Mouse (Mus musculus) lung, postnatal 14 days (tissue): ENCODE measurements around the gene Ric8a.
A peak's percentile ranks its signal among the peaks of the same experiment; 100 is the strongest.
"Not testable (repeated sequence)": the region's sequence is repeated elsewhere in the genome, so short reads cannot be mapped to it uniquely, and the experiment has no call there.

Source experiments
- DNase-seq: peaks from one replicate; pipeline ENCODE4 v3.0.0; 2021

The Ric8a gene

DNA sequence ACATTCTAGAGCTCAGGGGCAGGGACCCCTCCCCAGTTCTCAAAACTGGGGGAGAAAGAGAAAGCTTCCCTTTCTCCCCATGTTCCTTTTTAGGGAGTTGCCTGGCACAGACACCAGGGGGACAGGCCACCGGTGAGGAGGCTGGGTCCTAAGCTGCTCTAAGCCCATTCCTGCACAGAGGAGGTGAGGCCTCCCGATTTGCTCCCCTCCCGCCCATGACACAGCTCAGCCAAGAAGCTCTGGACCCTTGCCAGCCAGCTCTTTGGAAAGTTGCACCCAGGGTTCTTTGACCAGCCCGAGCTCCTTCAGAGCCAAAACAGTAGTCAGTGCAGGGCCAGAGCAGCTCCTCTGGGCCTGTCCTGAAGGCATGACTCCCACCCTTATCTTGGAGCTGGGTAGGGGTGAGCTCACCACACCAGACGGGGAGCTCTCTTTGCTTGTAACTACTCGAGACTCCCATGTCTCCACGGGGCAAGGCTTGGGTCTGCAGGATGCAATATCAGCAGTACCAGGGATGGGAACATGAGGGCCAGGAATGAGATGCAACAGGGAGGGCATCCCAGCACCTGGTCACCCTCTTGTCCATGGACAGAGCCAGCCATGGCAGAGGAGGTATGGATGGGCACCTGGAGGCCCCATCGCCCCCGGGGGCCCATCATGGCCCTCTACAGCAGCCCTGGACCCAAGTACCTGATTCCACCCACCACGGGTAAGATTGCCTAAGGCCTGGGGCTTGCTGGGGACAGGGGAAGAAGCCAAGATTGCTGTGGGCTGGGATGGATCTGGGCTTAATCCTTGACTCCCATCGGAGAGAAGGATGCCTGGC is 8.8 kb upstream of the Ric8a start, which contains the start of gene Odf3:
Gene Odf3, plus strand, starts transcription at position 51 of the 826 bp plus-strand sequence.
- DNase-seq = peak; percentile 46

DNA sequence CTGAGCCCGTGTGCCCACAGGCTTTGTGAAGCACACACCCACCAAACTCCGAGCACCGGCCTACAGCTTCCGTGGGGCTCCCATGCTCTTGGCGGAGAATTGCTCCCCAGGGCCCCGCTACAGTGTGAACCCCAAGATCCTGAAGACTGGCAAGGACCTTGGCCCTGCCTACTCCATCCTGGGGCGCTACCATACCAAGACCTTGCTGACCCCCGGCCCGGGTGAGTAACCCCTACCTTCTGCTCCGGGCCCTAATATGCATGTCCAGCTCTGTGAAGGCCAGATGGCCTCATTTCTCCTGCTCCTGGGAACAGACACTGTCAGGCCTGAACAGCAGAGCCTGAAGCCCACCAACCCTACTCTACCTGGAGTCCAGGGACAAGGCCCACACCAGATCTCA is 8.2 kb upstream of the Ric8a start:
- DNase-seq = no peak

DNA sequence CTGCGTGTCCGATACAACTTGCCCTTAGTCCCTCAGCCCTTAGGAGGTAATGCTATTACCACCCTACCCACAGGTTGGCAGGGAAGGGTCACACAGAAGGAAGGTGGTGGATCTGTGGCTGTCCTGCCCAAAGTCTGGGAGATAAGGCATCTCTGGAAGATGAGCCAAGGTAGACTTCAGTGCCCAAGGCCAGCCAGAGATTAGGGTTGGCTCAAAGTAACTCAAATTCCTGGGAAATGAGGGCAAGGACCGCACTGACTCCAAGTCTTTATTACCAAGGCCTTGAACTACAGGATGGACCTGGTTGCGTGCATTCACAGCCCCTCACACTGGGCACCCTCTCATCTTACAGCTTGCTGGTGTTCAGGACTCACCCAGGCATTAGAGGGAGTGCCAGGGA is 4.8 kb upstream of the Ric8a start:
- DNase-seq = no peak

DNA sequence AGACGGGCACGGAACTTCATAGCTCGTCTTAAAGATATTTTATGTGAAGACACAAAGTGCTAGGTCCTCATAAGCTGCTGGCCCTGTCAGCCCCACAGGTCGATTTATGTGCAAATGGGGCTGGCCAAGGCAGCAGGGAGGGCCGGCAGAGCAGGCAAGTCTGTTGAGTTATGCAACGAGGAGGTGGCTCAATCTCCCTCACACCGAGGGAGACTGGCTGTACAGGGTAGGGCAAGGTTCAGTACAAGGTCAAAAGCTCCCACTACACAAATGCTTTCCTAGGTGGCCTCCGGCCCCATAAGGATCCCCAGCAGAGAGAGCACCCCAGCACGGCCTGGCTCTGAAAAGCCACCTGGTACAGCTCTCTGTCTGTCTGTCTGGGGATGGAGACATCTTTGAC is 3.4 kb upstream of the Ric8a start:
- no peak for DNase-seq

DNA sequence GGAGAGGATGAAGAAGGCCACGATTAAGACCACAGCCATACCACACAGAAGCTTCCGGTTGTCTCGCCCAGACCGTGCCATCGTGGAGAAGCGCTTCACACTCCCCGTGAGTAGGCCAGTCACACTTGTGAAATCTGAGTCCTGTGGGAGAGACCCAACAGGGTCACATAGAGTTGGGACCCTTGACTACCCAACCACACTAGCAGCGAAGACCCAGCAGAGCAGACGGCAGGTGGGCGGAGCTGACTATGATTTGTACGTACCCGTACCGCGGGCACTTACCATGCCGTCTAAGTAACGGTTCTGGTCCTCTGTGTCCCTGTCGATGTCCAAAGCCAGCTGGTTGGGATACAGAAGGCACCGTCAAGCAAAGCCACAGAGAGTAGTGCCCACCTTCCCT is 2.3 kb upstream of the Ric8a start:
- no peak for DNase-seq

DNA sequence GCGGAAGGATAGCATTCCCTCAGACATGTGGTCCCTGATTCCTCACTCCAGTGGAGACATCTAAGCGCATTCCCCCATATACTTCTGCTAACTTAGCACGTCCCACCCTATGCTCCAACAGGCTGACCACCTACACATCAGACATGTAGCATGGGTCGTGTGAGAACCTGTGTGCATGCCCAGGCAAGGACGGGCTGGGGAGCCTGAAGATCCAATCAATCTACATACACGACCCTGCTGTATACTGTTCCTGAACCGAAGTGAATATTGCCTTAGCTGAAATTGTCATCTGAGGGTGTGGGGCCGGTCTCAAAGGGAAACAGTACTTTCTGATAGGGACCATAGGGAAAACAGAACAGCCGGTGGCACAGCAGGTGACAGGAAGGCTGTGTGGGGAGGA is 1.6 kb upstream of the Ric8a start:
- no peak for DNase-seq

GRCm38 (mm10) chr7:140855860-140856784 is 635 bp upstream of the Ric8a start, which contains the start of gene Gm45785:
Gm45785 (minus strand) TSS chr7:140856331.
- DNase-seq = peak; percentile 83

DNA sequence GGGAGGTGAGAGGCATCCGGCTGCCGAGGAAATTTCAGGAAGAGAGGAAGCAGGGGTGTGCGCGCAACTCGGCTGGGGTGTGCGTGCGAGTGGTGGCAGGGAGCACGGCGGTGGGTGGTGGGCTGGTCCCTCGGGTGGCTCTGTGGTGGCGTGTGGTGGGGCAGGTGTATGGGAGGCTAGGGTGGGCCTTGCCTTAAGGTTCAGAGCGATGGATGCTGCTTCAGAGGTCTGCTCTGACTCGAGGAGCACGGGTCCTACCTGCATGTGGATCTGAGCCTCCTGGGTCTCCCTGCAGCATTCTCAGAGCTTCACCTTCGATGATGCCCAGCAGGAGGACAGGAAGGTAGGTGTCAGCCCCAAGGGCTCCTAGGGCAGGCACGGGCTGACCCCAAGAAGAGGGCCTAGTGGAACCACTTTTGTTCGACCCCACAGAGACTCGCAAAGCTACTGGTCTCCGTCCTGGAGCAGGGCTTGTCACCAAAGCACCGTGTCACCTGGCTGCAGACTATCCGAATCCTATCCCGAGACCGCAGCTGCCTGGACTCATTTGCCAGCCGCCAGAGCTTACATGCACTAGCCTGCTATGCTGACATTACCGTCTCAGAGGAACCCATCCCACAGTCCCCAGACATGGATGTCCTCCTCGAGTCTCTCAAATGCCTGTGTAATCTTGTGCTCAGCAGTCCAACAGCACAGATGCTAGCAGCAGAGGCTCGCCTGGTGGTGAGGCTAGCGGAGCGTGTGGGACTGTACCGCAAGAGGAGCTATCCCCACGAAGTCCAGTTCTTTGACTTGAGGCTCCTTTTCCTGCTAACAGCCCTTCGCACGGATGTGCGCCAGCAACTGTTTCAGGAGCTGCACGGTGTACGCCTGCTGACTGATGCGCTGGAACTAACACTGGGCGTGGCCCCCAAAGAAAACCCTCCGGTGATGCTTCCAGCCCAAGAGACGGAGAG is 1.1 kb downstream of the Ric8a start, which contains the start of gene Bet1l:
Gene Bet1l, minus strand, starts transcription at position 28 of the 956 bp plus-strand sequence.
- no peak for DNase-seq

- no peak for DNase-seq
Measured at GRCm38 (mm10) chr7:140858746-140859145, 2.0 kb downstream of the Ric8a start.

- DNase-seq = no peak
Measured at GRCm38 (mm10) chr7:140859997-140860396, 3.2 kb downstream of the Ric8a start.

DNA sequence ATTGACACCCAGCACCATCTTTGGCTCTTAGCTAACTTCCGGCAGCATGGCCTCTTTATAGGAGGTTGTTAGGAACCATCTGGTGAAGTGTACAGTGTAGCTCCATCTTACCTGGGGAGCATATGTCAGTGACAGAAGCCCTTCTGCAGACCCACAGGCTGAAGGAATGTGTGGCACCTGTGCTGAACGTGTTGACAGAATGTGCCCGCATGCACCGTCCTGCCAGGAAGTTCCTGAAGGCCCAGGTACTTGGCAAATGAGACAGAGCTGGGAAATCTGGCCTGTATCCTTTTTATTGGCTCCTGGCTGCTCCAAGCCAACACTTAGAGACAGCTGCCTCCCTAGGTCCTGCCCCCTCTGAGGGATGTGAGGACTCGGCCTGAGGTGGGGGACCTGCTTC is 4.0 kb downstream of the Ric8a start:
- DNase-seq = no peak

DNA sequence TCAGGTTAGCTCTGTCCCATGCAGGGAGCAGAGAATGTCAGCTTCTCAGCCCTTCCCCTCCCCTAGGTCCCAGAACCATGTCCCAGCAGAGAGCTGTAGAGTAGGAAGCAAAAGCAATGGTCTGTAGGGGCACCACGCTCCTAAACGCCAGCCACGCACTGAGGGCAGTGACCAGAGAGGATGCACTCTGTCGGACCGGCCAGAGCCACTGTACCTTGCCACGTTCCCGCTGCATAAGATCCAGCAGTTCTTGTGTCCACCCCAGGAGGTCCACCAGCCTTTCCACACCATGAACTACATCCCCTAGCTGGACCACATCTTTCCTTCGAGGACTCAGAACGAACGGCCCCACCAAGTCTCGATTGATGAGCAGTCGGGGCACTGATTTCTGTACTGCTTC is 8.0 kb downstream of the Ric8a start:
- no peak for DNase-seq

GRCm38 (mm10) chr7:140874224-140874623 is 17.5 kb downstream of the Ric8a start:
- no peak for DNase-seq

- no peak for DNase-seq
Measured at GRCm38 (mm10) chr7:140877364-140877763, 20.6 kb downstream of the Ric8a start.

- DNase-seq = no peak
Measured at GRCm38 (mm10) chr7:140879355-140879754, 22.6 kb downstream of the Ric8a start.

- no peak for DNase-seq
Measured at GRCm38 (mm10) chr7:140880419-140880818, 23.7 kb downstream of the Ric8a start.

DNA sequence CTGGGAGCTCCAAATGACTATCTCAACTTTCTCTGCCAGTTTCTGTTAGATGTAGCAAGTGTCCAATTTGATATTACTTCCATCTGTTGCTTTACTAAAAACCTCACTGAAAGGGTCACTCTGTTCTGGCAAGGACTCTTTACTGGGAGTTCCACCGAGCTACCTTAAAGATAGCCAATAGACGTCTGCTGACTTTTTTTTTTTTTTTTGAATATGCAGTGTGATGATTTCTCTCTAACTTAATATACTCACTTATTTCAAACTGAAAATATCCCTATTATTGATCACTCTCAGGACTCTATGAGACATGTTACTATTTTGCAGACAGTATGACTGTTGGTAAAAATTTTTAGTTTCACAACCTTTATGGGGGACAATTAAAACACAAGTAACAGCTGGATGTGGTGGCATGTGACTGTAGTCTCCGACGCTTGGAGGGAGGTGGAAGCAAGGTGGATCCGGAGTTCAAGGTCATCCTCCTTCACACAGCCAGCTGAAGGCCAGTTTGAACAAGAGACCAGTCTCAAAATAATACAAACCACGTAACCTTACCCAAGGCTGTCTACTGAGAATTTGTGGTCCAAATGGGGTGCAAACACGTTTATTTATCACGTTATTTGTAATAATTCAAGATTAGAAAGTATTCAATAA is 24.2 kb downstream of the Ric8a start:
- DNase-seq = no peak

DNA sequence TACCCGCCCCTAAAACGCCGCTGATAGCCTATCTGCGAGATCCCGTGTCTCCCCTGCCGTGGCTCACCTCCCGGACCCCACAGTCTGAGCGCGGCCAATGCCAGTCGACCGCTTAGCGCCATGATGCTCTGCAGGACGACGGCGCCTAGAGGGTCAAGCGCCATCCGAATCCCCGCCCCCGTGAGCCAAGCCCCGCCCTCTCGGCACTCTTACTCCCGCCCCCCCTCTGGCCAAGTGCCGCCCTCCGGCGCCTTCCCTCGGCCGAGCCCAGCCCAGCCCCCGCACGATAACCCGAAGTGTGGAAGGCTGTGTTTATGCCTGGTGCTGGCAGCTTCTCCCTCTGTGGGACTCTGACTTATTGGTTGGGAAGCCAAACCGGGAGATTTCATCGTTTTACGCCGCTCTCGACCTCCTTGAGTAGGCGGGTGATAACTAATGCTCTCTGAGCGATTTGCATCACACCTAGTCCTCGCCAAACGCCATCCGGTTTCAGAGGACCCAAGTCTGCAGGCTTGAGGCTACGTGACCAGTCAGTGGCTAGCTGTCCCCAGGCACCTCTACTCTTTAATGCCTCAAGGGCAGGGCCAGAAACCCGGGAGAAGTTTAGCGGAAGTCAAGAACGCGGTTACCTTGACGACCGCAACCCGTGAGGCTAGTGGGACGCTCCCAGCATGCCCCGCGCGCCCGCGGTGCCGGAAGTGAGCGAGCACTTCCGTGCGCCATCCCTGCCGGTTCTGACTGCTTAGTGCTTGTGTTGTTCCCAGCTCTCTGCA is 25.1 kb downstream of the Ric8a start, which contains the start of the genes Psmd13 and Sirt3:
Gene Psmd13, plus strand, starts transcription at position 273 of the 773 bp plus-strand sequence.
Gene Sirt3, minus strand, starts transcription at position 614 of the 773 bp plus-strand sequence.
- DNase-seq = peak; percentile 96

DNA sequence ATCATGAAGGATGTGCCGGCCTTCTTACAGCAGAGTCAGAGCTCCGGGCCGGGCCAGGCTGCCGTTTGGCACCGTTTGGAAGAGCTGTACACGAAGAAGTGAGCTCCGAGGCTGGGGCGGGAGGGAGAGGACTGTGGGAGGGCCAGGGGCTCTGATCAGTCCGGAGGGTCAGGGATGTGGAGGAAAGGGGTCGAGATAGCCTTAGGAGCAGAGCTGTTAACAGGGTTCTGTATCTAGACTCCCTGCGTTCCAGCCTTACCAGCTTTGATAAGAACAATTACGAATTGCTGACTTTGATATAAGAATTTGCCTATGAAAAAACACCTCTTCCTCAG is 25.7 kb downstream of the Ric8a start:
- no peak for DNase-seq

GRCm38 (mm10) chr7:140890636-140891035 is 33.9 kb downstream of the Ric8a start:
- DNase-seq = not testable (repeated sequence)

DNA sequence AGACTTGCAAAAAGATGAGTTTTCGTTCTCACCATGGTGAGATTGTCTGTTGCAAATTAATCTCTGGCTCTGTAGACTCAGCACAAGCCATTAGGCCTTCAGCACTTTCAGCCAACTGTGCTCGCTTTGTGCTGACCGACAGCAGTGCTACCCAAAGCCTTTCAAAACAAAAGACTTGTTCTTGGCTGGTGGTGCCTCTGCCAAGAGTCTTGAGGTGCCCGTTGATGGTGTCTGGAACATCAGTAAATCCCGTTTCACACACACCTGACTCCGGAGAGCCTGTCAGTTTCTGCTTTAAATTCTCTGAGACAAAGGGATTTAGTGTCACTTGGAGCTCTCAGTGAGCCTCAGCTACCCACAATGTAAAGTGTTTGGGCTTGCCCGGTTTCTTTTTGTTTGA is 37.3 kb downstream of the Ric8a start:
- DNase-seq = no peak
